Mouse (Mus musculus) layer of hippocampus, adult 2 months (tissue): ENCODE results near the gene Kif11. TPM values are rescaled to one million over a fixed set of nuclear protein-coding genes. Genes with fewer than 3 reads are reported as not detected.
A peak's percentile ranks its signal among the peaks of the same experiment; 100 is the strongest.

Experiments used
- DNase-seq, 2 experiments: peaks; one replicate each; pipeline ENCODE4 v3.0.0; 2022; ENCODE audit warnings: low spot score in 2 of 2
- H3K27ac ChIP-seq: fragments of 200-600 bp; 2 replicates; pipeline ENCODE4 v1.8.1; 2022
- H3K4me3 ChIP-seq: fragments of 200-600 bp; 2 replicates; pipeline ENCODE4 v1.8.1; 2022; ENCODE audit warnings: mild to moderate bottlenecking
- CTCF ChIP-seq: fragments of 200-600 bp; conservative IDR thresholded peaks from 2 replicates; pipeline ENCODE4 v1.8.1; 2022; ENCODE audit warnings: antibody characterized with exemption, mild to moderate bottlenecking, moderate library complexity
- total RNA-seq, 2 experiments: library from RNA; stranded (reverse); gene quantifications; 2 replicates each; pipeline ENCODE4 v1.2.3; 2021

Gene Kif11
- total RNA-seq, 2 experiments from 2014 or later: 1.1 to 1.3 TPM

DNA sequence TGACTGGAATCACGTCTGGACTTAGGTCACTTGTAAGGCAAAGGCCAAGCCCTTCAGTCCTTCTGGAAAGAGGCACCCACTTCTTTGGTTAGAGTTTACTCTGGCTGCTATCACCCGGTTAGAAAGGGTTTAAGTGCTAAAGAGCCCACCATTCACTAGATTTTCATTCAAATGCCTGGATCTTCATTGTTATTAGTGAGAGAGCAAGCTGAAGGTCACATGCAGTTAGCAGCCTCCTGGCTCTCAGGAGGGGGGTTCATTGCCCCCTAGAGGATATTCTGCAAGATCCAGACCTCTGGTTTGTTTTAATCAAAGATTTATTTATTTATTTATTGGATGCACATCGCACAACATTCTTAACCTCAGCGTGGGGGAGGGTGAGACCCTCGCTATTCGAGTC is 24.7 kb downstream of the Kif11 start:
- Histone ChIP-seq H3K4me3 (no peak overlapping the region), H3K27ac (no peak overlapping the region)
- DNase-seq: no peak
- no peak for TF ChIP-seq CTCF

DNA sequence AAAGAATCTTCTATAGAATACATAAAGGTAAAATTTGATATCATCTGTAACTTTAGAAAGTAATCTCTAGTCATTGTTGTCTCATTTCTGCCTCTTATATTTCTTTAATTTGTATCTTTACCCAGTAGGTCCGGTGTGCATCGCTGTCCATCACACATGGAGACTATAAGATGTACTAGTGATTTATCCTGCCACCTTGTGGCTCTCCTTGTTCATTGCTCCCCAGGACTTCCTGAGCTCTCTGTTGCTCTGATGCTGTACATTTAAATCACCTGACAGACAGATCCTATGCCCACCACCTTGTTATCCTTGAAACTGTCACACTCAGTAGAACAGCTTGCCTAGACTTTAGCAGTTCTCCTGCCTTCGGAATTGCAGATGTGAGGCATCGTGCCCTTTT is 42.1 kb downstream of the Kif11 start:
- no peak overlapping the region for H3K4me3 ChIP-seq
- peak in 1 of 2 experiments; percentile 34 for DNase-seq
- TF ChIP-seq CTCF: peak; percentile 82
- H3K27ac ChIP-seq: no peak overlapping the region

GRCm38 (mm10) chr19:37419613-37420012 is 43.4 kb downstream of the Kif11 start:
- TF ChIP-seq CTCF: peak; percentile 86
- peak in 1 of 2 experiments; percentile 37 for DNase-seq
- Histone ChIP-seq H3K27ac (no peak overlapping the region), H3K4me3 (no peak overlapping the region)

DNA sequence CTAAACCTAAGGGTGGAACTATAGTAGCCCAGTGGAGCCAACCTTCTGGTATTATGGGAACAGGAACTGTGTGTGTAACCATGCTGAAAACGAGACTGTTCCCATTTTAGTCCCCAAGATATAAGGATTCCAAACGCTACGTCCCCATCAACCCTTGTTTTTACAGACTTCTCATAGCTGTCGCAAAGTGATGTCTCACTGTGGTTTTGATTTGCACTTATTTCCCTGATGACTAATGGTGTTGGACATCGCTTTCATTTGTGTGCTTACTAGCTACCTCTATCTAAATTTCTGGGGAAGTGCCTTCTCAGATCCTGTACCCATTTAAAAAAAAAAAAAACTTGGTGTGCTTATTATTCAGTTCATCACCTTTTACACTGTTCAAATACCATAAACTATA is 52.4 kb downstream of the Kif11 start:
- H3K27ac ChIP-seq: no peak overlapping the region
- TF ChIP-seq CTCF: no peak
- H3K4me3 ChIP-seq: no peak overlapping the region
- DNase-seq: no peak

DNA sequence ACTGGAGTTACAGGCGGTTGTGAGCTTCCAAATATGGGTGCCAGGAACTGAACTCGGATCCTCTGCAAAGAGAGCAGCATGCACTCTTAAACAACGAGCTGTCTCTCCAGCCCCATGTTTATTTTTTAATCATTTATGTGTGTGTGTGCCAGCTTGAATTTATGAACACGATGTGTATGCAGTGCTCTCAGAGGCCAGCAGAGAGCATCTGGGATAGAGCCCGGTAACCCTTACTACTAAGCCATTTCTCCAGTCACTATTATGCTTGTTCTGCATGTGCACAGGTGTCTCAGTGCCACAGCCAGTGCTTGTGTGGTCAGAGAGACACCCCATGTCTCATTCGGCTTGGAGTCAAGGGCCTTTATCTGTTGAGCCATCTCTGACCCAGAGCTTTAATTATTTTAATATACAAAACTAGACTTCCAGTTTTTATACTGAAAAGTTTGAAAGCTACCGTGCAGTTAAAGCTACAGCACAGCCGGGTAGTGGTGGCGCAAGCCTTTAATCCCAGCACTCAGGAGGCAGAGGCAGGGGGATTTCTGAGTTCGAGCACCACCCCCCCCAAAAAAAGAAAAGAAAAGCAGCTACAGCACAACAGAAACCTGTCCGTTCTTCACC is 55.0 kb downstream of the Kif11 start:
- Histone ChIP-seq H3K27ac (no peak overlapping the region), H3K4me3 (no peak overlapping the region)
- no peak for TF ChIP-seq CTCF
- DNase-seq: no peak

GRCm38 (mm10) chr19:37432868-37433570 is 56.8 kb downstream of the Kif11 start:
- Histone ChIP-seq H3K27ac (no peak overlapping the region), H3K4me3 (no peak overlapping the region)
- no peak for TF ChIP-seq CTCF
- no peak for DNase-seq

GRCm38 (mm10) chr19:37433895-37434262 is 57.7 kb downstream of the Kif11 start:
- no peak for TF ChIP-seq CTCF
- peak overlapping the region; percentile 49 for H3K4me3 ChIP-seq
- DNase-seq: no peak
- H3K27ac ChIP-seq: no peak overlapping the region

DNA sequence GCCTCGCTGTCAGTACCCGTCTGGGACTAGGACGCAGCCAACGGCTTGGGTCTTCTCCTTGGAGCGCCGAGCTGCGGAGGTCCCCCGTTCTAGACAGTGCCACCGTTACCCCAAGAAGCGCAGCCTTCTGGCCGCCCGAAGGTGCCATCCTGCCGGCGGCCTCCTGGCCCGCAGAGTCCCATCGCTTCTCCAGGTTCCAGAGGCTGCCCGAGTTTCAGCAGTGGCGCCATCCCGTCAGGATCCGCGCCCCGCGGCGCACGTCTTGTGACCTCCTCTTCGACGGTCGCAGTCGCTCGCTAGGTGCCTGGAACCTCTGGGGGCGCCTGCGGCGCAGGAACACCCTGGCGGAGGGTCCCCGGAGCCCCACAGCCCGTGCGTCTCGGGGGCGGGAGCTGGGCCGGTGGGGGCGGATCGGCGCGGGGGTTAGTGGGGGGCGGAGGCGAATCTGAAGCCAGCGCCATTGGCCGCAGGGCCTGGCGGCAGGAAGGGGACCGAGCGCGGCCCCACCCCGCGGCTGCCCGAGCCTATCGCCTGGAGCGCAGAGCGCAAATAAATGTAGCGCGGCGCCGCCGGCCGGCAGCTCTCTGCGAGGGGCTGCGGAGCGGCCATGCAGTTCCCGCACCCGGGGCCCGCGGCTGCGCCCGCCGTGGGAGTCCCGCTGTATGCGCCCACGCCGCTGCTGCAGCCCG is 58.2 kb downstream of the Kif11 start, which contains the start of gene Hhex:
TSS of gene Hhex (plus strand) at position 548 of the 689 bp plus-strand sequence.
- peak within 1 kb of the TSS; percentile 83 for H3K27ac ChIP-seq
- H3K4me3 ChIP-seq: peak within 1 kb of the TSS; percentile 49
- peak in 1 of 2 experiments; percentile 14 for DNase-seq
- peak; percentile 19 for TF ChIP-seq CTCF

GRCm38 (mm10) chr19:37435041-37435852 is 59.0 kb downstream of the Kif11 start:
- peak overlapping the region; percentile 49 for H3K4me3 ChIP-seq
- no peak for DNase-seq
- peak overlapping the region; percentile 83 for H3K27ac ChIP-seq
- no peak for TF ChIP-seq CTCF

GRCm38 (mm10) chr19:37435853-37436174 is 59.6 kb downstream of the Kif11 start:
- peak overlapping the region; percentile 49 for H3K4me3 ChIP-seq
- peak overlapping the region; percentile 83 for H3K27ac ChIP-seq
- DNase-seq: no peak
- TF ChIP-seq CTCF: no peak

DNA sequence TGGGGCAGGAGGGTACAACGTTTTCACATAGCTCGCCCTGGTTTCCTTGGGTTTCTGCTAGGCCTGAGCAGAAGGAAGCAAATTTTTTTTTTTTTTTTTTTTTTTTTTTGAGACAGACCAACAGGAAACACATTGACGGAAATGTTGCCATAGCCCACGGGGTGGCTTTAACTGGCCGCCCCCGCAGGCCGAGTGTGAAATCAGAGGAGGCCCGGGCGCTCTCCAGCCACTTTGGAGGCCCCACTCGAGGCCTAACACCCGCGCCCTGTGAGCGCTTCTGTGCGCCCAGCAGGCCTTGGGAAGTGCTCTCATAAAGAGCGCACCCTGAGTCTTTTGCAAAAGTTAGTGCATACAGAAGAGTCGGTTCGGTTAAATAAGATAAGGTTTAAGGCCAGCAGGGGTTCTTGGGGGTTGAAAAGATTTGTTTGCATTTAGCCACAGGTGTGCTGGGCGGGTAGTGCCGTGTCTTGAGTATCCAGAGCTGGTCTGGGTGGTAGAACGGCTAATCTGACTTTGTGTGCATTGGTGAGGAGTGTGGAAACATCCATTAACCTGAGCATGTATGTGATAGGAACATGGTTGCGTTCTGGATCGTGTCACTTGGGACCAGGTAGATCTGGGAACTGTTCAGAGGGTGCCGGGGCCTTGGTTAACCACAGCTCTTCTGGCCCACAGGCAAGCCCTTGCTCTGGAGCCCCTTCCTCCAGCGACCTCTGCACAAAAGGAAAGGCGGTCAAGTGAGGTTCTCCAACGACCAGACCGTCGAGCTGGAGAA is 60.5 kb downstream of the Kif11 start:
- Histone ChIP-seq H3K4me3 (no peak overlapping the region), H3K27ac (peak overlapping the region; percentile 69; the same call in 1 of the 2 replicates)
- no peak for DNase-seq
- TF ChIP-seq CTCF: no peak

DNA sequence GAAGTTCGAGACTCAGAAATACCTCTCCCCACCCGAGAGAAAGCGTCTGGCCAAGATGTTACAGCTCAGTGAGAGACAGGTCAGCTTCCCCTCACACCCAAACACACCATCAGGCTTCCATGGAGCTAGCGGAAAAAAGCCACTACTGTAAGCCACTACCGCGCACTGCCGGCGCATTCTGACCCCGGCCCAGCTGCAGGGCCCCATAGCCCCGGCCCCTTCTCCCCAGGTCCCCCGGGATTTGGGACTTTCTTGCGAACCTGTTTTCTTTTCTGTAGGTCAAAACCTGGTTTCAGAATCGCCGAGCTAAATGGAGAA is 61.0 kb downstream of the Kif11 start:
- no peak for TF ChIP-seq CTCF
- DNase-seq: no peak
- no peak overlapping the region for H3K4me3 ChIP-seq
- no peak overlapping the region for H3K27ac ChIP-seq

DNA sequence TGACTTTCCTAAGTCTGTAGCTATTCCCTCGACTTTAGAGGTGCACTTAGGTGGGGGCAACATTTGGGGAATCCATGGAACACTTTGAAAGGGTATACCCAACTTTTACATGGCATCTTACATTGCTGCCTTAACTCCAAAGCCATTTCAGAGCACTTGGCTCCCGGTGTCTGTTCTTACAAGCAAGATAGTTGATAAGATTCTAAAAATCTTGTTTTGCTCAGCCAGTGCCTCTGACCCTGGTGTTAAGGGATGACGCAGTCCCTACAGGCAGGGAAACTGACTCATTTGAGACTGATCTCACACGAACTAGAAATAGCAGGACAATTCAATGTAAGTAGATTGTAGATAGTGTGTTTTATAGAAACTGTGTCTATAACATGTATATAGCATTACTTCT is 64.0 kb downstream of the Kif11 start:
- DNase-seq: no peak
- H3K27ac ChIP-seq: no peak overlapping the region
- TF ChIP-seq CTCF: no peak
- no peak overlapping the region for H3K4me3 ChIP-seq
